Mouse (Mus musculus) embryonic facial prominence, embryonic 12.5 days (tissue): ENCODE measurements around the gene Psmd12. TPM values are rescaled to one million over a fixed set of nuclear protein-coding genes. Genes with fewer than 3 reads are reported as not detected.

ENCODE experiments used
- ATAC-seq: fragments of 200-750 bp; cut with Nextera tagmentation; 2 replicates; pipeline ENCODE4 v1.8.0; 2017; ENCODE audit not compliant: insufficient number of reproducible peaks, insufficient read depth, low FRiP score, low TSS enrichment
- H3K27ac ChIP-seq: fragments of 300-500 bp; sonication (generic); 2 replicates; pipeline ENCODE4 v1.5.1; 2016; ENCODE audit warnings: mild to moderate bottlenecking
- H3K27me3 ChIP-seq: fragments of 300-500 bp; sonication (generic); 2 replicates; pipeline ENCODE4 v1.6.1; 2016; ENCODE audit warnings: mild to moderate bottlenecking, moderate library complexity
- H3K36me3 ChIP-seq: fragments of 300-500 bp; sonication (generic); 2 replicates; pipeline ENCODE4 v1.6.1; 2016; ENCODE audit warnings: mild to moderate bottlenecking
- H3K4me1 ChIP-seq: fragments of 300-500 bp; sonication (generic); 2 replicates; pipeline ENCODE4 v1.6.1; 2016
- H3K4me2 ChIP-seq: fragments of 300-500 bp; sonication (generic); replicated peaks from 2 replicates; pipeline ENCODE4 v1.6.1; 2016; ENCODE audit warnings: mild to moderate bottlenecking, moderate library complexity
- H3K4me3 ChIP-seq: fragments of 300-500 bp; sonication (generic); 2 replicates; pipeline ENCODE4 v1.5.1; 2016; ENCODE audit warnings: mild to moderate bottlenecking
- H3K9ac ChIP-seq: fragments of 300-500 bp; sonication (generic); 2 replicates; pipeline ENCODE4 v1.6.1; 2016; ENCODE audit warnings: mild to moderate bottlenecking, moderate library complexity
- H3K9me3 ChIP-seq: fragments of 300-500 bp; sonication (generic); 2 replicates; pipeline ENCODE4 v1.6.1; 2016; ENCODE audit warnings: mild to moderate bottlenecking, moderate library complexity
- WGBS: fragments of 180-500 bp; shearing (Covaris S2); methylation state at CpG from one replicate; pipeline ENCODE4 v1.1.7; 2016; 5-methylcytosine and 5-hydroxymethylcytosine counted together
- polyA plus RNA-seq: library from polyadenylated mRNA; unstranded; fragments of >200 nt; fragmentation: Nextera tagmentation; extraction: Ambion mirVana; gene quantifications from 2 replicates; pipeline ENCODE4 v1.2.1, GENCODE M21; 2016

The Psmd12 gene
- 170 and 181 TPM in 2 replicates for polyA plus RNA-seq

GRCm38 (mm10) chr11:107479053-107479861, at the start of gene Psmd12:
Gene Psmd12 (plus strand): TSS chr11:107479484.
- Histone ChIP-seq H3K36me3 (no peaks in the 10 kb centered on the region), H3K27ac (peak within 1 kb of the TSS; percentile 81), H3K4me2 (peak within 1 kb of the TSS; percentile 91), H3K9me3 (no peaks in the 10 kb centered on the region), H3K9ac (peak within 1 kb of the TSS; percentile 96), H3K27me3 (no peaks in the 10 kb centered on the region), H3K4me1 (peaks cover 14% of the 10 kb centered on the region), H3K4me3 (peak within 1 kb of the TSS; percentile 87)
- ATAC-seq = peak; percentile 98
- under 1% methylated on average over 51 of the region's 51 CpGs for WGBS

GRCm38 (mm10) chr11:107431197-107431965, 47.9 kb upstream of the Psmd12 start:
- Histone ChIP-seq H3K27ac (no peak overlapping the region), H3K4me2 (no peak overlapping the region), H3K4me1 (0 out of 2 replicates have a peak, but pooled peaks cover 5% of the 10 kb centered on the region), H3K27me3 (no peaks in the 10 kb centered on the region), H3K9ac (no peak overlapping the region), H3K4me3 (no peak overlapping the region), H3K36me3 (no peaks in the 10 kb centered on the region), H3K9me3 (no peaks in the 10 kb centered on the region)
- WGBS = 84% methylated on average over 7 of the region's 7 CpGs
- ATAC-seq = no peak

- ATAC-seq = no peak
- H3K9me3 ChIP-seq = no peaks in the 10 kb centered on the region
- H3K36me3 ChIP-seq = no peaks in the 10 kb centered on the region
- no peak overlapping the region for H3K4me3 ChIP-seq
- H3K27ac ChIP-seq = no peak overlapping the region
- no peak overlapping the region for H3K9ac ChIP-seq
- no peaks in the 10 kb centered on the region for H3K27me3 ChIP-seq
- no peak overlapping the region for H3K4me2 ChIP-seq
- H3K4me1 ChIP-seq = peaks cover 8% of the 10 kb centered on the region; the same call in 1 of the 2 replicates
- WGBS = 86% methylated on average over 6 of the region's 6 CpGs
Measured at GRCm38 (mm10) chr11:107435776-107436449, 43.4 kb upstream of the Psmd12 start.

GRCm38 (mm10) chr11:107437723-107438122, 41.6 kb upstream of the Psmd12 start:
- Histone ChIP-seq H3K27ac (no peak overlapping the region), H3K4me1 (peaks cover 8% of the 10 kb centered on the region; the same call in 1 of the 2 replicates), H3K4me3 (no peak overlapping the region), H3K9ac (no peak overlapping the region), H3K9me3 (no peaks in the 10 kb centered on the region), H3K36me3 (no peaks in the 10 kb centered on the region), H3K4me2 (no peak overlapping the region), H3K27me3 (no peaks in the 10 kb centered on the region)
- no peak for ATAC-seq
- WGBS = 52% methylated on average over 4 of the region's 4 CpGs

GRCm38 (mm10) chr11:107438140-107438539, 41.1 kb upstream of the Psmd12 start:
- H3K9ac ChIP-seq = no peak overlapping the region
- ATAC-seq = no peak
- no peak overlapping the region for H3K27ac ChIP-seq
- H3K36me3 ChIP-seq = no peaks in the 10 kb centered on the region
- H3K4me3 ChIP-seq = no peak overlapping the region
- no peak overlapping the region for H3K4me2 ChIP-seq
- 46% methylated on average over 3 of the region's 3 CpGs for WGBS
- H3K4me1 ChIP-seq = peaks cover 4% of the 10 kb centered on the region; the same call in 1 of the 2 replicates
- H3K27me3 ChIP-seq = no peaks in the 10 kb centered on the region
- no peaks in the 10 kb centered on the region for H3K9me3 ChIP-seq

GRCm38 (mm10) chr11:107441050-107441449, 38.2 kb upstream of the Psmd12 start:
- Histone ChIP-seq H3K27ac (no peak overlapping the region), H3K36me3 (no peaks in the 10 kb centered on the region), H3K27me3 (no peaks in the 10 kb centered on the region), H3K9me3 (no peaks in the 10 kb centered on the region), H3K4me2 (no peak overlapping the region), H3K4me3 (no peak overlapping the region), H3K4me1 (peaks cover 3% of the 10 kb centered on the region; the same call in 1 of the 2 replicates), H3K9ac (no peak overlapping the region)
- WGBS = 39% methylated on average over 3 of the region's 3 CpGs
- no peak for ATAC-seq

GRCm38 (mm10) chr11:107443121-107444095, 35.9 kb upstream of the Psmd12 start:
- H3K9me3 ChIP-seq = no peaks in the 10 kb centered on the region
- H3K4me3 ChIP-seq = no peak overlapping the region
- no peak overlapping the region for H3K4me2 ChIP-seq
- H3K27me3 ChIP-seq = no peaks in the 10 kb centered on the region
- WGBS = 76% methylated on average over 12 of the region's 12 CpGs
- H3K9ac ChIP-seq = no peak overlapping the region
- H3K27ac ChIP-seq = no peak overlapping the region
- H3K36me3 ChIP-seq = no peaks in the 10 kb centered on the region
- ATAC-seq = no peak
- H3K4me1 ChIP-seq = 0 out of 2 replicates have a peak, but pooled peaks cover 9% of the 10 kb centered on the region

GRCm38 (mm10) chr11:107445683-107446082, 33.6 kb upstream of the Psmd12 start:
- no peak for ATAC-seq
- WGBS = 87% methylated on average over 3 of the region's 3 CpGs

GRCm38 (mm10) chr11:107446650-107447049, 32.6 kb upstream of the Psmd12 start:
- ATAC-seq = no peak
- H3K4me3 ChIP-seq = no peak overlapping the region

More at GRCm38 (mm10) chr11:107445683-107446082, 33.6 kb upstream of the Psmd12 start:
- Histone ChIP-seq H3K9me3 (no peaks in the 10 kb centered on the region), H3K9ac (no peak overlapping the region), H3K36me3 (no peaks in the 10 kb centered on the region), H3K4me1 (0 out of 2 replicates have a peak, but pooled peaks cover 17% of the 10 kb centered on the region), H3K4me3 (no peak overlapping the region), H3K27ac (no peak overlapping the region), H3K4me2 (no peak overlapping the region), H3K27me3 (no peaks in the 10 kb centered on the region)

GRCm38 (mm10) chr11:107447349-107447748, 31.9 kb upstream of the Psmd12 start:
- ATAC-seq = no peak
- no peak overlapping the region for H3K4me3 ChIP-seq
- WGBS = 65% methylated on average over 5 of the region's 5 CpGs

More at GRCm38 (mm10) chr11:107446650-107447049, 32.6 kb upstream of the Psmd12 start:
- 0 out of 2 replicates have a peak, but pooled peaks cover 17% of the 10 kb centered on the region for H3K4me1 ChIP-seq
- H3K9me3 ChIP-seq = no peaks in the 10 kb centered on the region
- no peak overlapping the region for H3K9ac ChIP-seq
- no peaks in the 10 kb centered on the region for H3K36me3 ChIP-seq
- no peak overlapping the region for H3K27ac ChIP-seq
- WGBS = 81% methylated on average over 6 of the region's 6 CpGs
- H3K27me3 ChIP-seq = no peaks in the 10 kb centered on the region
- no peak overlapping the region for H3K4me2 ChIP-seq

More at GRCm38 (mm10) chr11:107447349-107447748, 31.9 kb upstream of the Psmd12 start:
- 0 out of 2 replicates have a peak, but pooled peaks cover 17% of the 10 kb centered on the region for H3K4me1 ChIP-seq
- H3K27me3 ChIP-seq = no peaks in the 10 kb centered on the region
- no peak overlapping the region for H3K4me2 ChIP-seq
- H3K27ac ChIP-seq = no peak overlapping the region
- no peaks in the 10 kb centered on the region for H3K36me3 ChIP-seq
- no peak overlapping the region for H3K9ac ChIP-seq
- H3K9me3 ChIP-seq = no peaks in the 10 kb centered on the region
